Mouse (Mus musculus): ENCODE measurements around the gene Slc22a4.

- no peak for TF ChIP-seq CTCF (IDR thresholded peaks at IDR 0.05; ENCODE audit: low read depth)
- TF ChIP-seq EP300 (optimal IDR thresholded peaks at IDR 0.05): no peak
These were observed 36.6 kb upstream of the Slc22a4 start for GRCm38 (mm10) chr11:54064412-54064978.
